Mouse (Mus musculus): Measurements from ENCODE around the gene Nim1k.
"Not testable (repeated sequence)": the region's sequence is repeated elsewhere in the genome, so short reads cannot be mapped to it uniquely, and the experiment has no call there.

Gene Nim1k

GRCm38 (mm10) chr13:119684416-119685177 lies 71.1 kb downstream of the Nim1k start:
- DNase-seq, result no peak

GRCm38 (mm10) chr13:119681161-119681560 lies 74.5 kb downstream of the Nim1k start:
- DNase-seq, result no peak

GRCm38 (mm10) chr13:119679721-119680120 lies 76.0 kb downstream of the Nim1k start:
- no peak for DNase-seq

GRCm38 (mm10) chr13:119678794-119679193 lies 76.9 kb downstream of the Nim1k start:
- DNase-seq, result no peak

GRCm38 (mm10) chr13:119661420-119661819 lies 94.3 kb downstream of the Nim1k start:
- not testable (repeated sequence) for DNase-seq

Measured in right cerebral cortex, adult 18-20 months (tissue).